Mouse (Mus musculus): ENCODE data around the gene Vmn1r183.
A peak's percentile ranks its signal among the peaks of the same experiment; 100 is the strongest.
"Not testable (repeated sequence)": the region's sequence is repeated elsewhere in the genome, so short reads cannot be mapped to it uniquely, and the experiment has no call there.

Gene Vmn1r183

GRCm38 (mm10) chr7:24052660-24053304, at the start of gene Vmn1r183:
Vmn1r183 (plus strand) TSS chr7:24053254.
- no peak for DNase-seq

GRCm38 (mm10) chr7:24074424-24074823, 21.4 kb downstream of the Vmn1r183 start:
- DNase-seq = not testable (repeated sequence)

- DNase-seq = peak; percentile 97 to 99
These were observed 28.8 kb downstream of the Vmn1r183 start, which contains the start of gene Zfp180 for GRCm38 (mm10) chr7:24081634-24082431. Zfp180 (plus strand) TSS chr7:24081924.

- DNase-seq = no peak
These were observed 29.6 kb downstream of the Vmn1r183 start for GRCm38 (mm10) chr7:24082457-24083235.

- no peak for DNase-seq
These were observed 33.8 kb downstream of the Vmn1r183 start for GRCm38 (mm10) chr7:24086871-24087270.

- no peak for DNase-seq
These were observed 34.6 kb downstream of the Vmn1r183 start for GRCm38 (mm10) chr7:24087485-24088125.

GRCm38 (mm10) chr7:24104403-24104802, 51.3 kb downstream of the Vmn1r183 start:
- DNase-seq = no peak

GRCm38 (mm10) chr7:24105144-24105703, 52.2 kb downstream of the Vmn1r183 start:
- DNase-seq = no peak

- no peak for DNase-seq
These were observed 57.8 kb downstream of the Vmn1r183 start for GRCm38 (mm10) chr7:24110839-24111238.

GRCm38 (mm10) chr7:24111772-24112155, 58.7 kb downstream of the Vmn1r183 start:
- DNase-seq = no peak

- DNase-seq = peak; percentile 84 to 94
These were observed 59.3 kb downstream of the Vmn1r183 start, which contains the start of gene Zfp112 for GRCm38 (mm10) chr7:24112156-24112856. Zfp112 (plus strand) TSS chr7:24112314.

GRCm38 (mm10) chr7:24113001-24113400, 59.9 kb downstream of the Vmn1r183 start:
- DNase-seq = peak; percentile 90 to 93
